Mouse (Mus musculus) midbrain, embryonic 16.5 days (tissue): ENCODE measurements around the gene Chrna5. TPM values are rescaled to one million over a fixed set of nuclear protein-coding genes. Genes with fewer than 3 reads are reported as not detected.

Source experiments
- polyA plus RNA-seq: library from polyadenylated mRNA; unstranded; fragments of >200 nt; fragmentation: Nextera tagmentation; extraction: Ambion mirVana; gene quantifications from 2 replicates; pipeline ENCODE4 v1.2.1, GENCODE M21; 2015

Gene Chrna5
- polyA plus RNA-seq, 1 experiment from 2014 or later = 1.9 TPM

Other genes starting within 250 kb of the Chrna5 start
- 90.0 and 91.9 TPM in 2 replicates for gene Wdr61, start 246.4 kb upstream of the Chrna5 start, polyA plus RNA-seq
- gene Crabp1, start 216.1 kb upstream of the Chrna5 start, polyA plus RNA-seq = 19.3 TPM in 2 replicates
- gene Ireb2, start 117.1 kb upstream of the Chrna5 start, polyA plus RNA-seq = 38.9 and 46.3 TPM in 2 replicates
- gene Hykk, start 63.6 kb upstream of the Chrna5 start, polyA plus RNA-seq = 1.8 and 2.2 TPM in 2 replicates
- gene Psma4, start 30.1 kb upstream of the Chrna5 start, polyA plus RNA-seq = 251 and 256 TPM in 2 replicates
- 0.67 and 1.2 TPM in 2 replicates for gene AY074887, start 29.9 kb upstream of the Chrna5 start, polyA plus RNA-seq
- 18.3 and 20.9 TPM in 2 replicates for gene Chrna3, start 45.7 kb downstream of the Chrna5 start, polyA plus RNA-seq
- gene Chrnb4, start 67.9 kb downstream of the Chrna5 start, polyA plus RNA-seq = 2.4 and 2.6 TPM in 2 replicates
- 38.1 and 38.7 TPM in 2 replicates for gene Ube2q2, start 168.0 kb downstream of the Chrna5 start, polyA plus RNA-seq
- 85.9 and 89.9 TPM in 2 replicates for gene Fbxo22, start 228.0 kb downstream of the Chrna5 start, polyA plus RNA-seq